20 mouse cellular contexts compared by ENCODE assay signal in genomic region chr6:119595440-119595839, GRCm38 (mm10). TPM values are rescaled to one million over a fixed set of nuclear protein-coding genes. Genes with fewer than 3 reads are reported as not detected.
DNase-seq lines count a peak whose midpoint lies in the region; ATAC-seq lines count a peak whose summit lies in the region.
"Had no signal": no experiment of that assay in that cellular context is flagged by ENCODE, and none has a peak within 500 bp of the region (broad histone marks: within the 10 kb centered on the region; RNA-seq: fewer than 3 reads in every experiment).

No protein-coding gene starts in this region.

- peaks cover 6% of the 10 kb centered on the region for H3K36me3 ChIP-seq in heart, embryonic 12.5 days

- no peaks in the 10 kb centered on the region for H3K9me3 ChIP-seq in heart, embryonic 12.5 days (replicated peaks)
- H3K9me3 ChIP-seq: limb, embryonic 12.5 days had no signal

- WGBS in heart, embryonic 12.5 days: 85% methylated on average over 4 of the region's 4 CpGs

- peak; percentile 95 for DNase-seq in heart, adult 11 months
- DNase-seq in 3T3-L1 (ENCODE audit: low read depth, low spot score) (peak; percentile 10), NIH3T3 (ENCODE audit: low read depth) (peak; percentile 54)
- DNase-seq in heart, postnatal 25 days (ENCODE audit: low spot score): peak; percentile 21
- DNase-seq in cerebellum, adult 11 months: no peak
- DNase-seq in spleen, postnatal 4 days (ENCODE audit: low spot score in 2 of 2): no peak
- DNase-seq: cerebellum, adult 8-10 months; forebrain, postnatal 0 days; kidney, adult 18-20 months; kidney, postnatal 4 days; liver, postnatal 0 days; thymus, postnatal 25 days had no signal

- H3K9ac ChIP-seq in heart, embryonic 12.5 days: no peak overlapping the region
- H3K9ac ChIP-seq: forebrain, postnatal 0 days; hindbrain, embryonic 14.5 days; limb, embryonic 12.5 days; liver, postnatal 0 days had no signal

- no peak for ATAC-seq in heart, embryonic 12.5 days (ENCODE audit: insufficient number of reproducible peaks, low FRiP score)
- ATAC-seq: forebrain, postnatal 0 days; inflammation-experienced regulatory T-cells, adult 6 months; liver, postnatal 0 days; lung, postnatal 0 days had no signal

- H3K4me1 ChIP-seq in heart, embryonic 12.5 days (replicated peaks): peaks cover 11% of the 10 kb centered on the region
- H3K4me1 ChIP-seq: limb, embryonic 12.5 days had no signal

- no peaks in the 10 kb centered on the region for H3K27me3 ChIP-seq in heart, embryonic 12.5 days (replicated peaks)
- H3K27me3 ChIP-seq: limb, embryonic 12.5 days had no signal

- no peak overlapping the region for H3K27ac ChIP-seq in heart, embryonic 12.5 days (ENCODE audit: poor library complexity, severe bottlenecking)
- H3K27ac ChIP-seq: hindbrain, embryonic 14.5 days; limb, embryonic 12.5 days had no signal

- H3K4me3 ChIP-seq in heart, embryonic 12.5 days: no peak overlapping the region
- H3K4me3 ChIP-seq: limb, embryonic 12.5 days had no signal

- no peak overlapping the region for H3K4me2 ChIP-seq in heart, embryonic 12.5 days
- H3K4me2 ChIP-seq: hindbrain, embryonic 14.5 days; limb, embryonic 12.5 days; liver, embryonic 11.5 days; midbrain, embryonic 11.5 days had no signal

- intact Hi-C loops in heart, postnatal 25 days (cut with DNase I): no loop called here

RNA-seq across cellular contexts. Expression of gene Wnt5b, which starts 51.3 kb away (rescaled TPM):
- polyA plus RNA-seq in heart, embryonic 12.5 days (2016; fragmentation: Nextera tagmentation; extraction: Ambion mirVana): 8.9 and 9.2 TPM in 2 replicates
- total RNA-seq in heart, postnatal 25 days (2021): 1 to 10 TPM; 3.1 to 3.6 TPM
- total RNA-seq: megakaryocyte progenitor cell, adult 5-6 weeks had no signal

Comparison
In these comparisons a context has a peak if more than half of its experiments do, and no peak if none do; other contexts are left out.
1. DNase-seq: peak in heart, adult 11 months (single experiment), 3T3-L1 (single experiment), NIH3T3 (single experiment) and heart, postnatal 25 days (single experiment); none in cerebellum, adult 11 months (single experiment) and spleen, postnatal 4 days (0 of 2).